Comparison of ENCODE assay signal across 14 mouse cellular contexts in genomic region chr16:34855136-34855535, GRCm38 (mm10).
DNase-seq lines count a peak whose midpoint lies in the region; ATAC-seq and TF ChIP-seq lines count a peak whose summit lies in the region.
"Had no signal": no experiment of that assay in that cellular context is flagged by ENCODE, and none has a peak within 500 bp of the region (broad histone marks: within the 10 kb centered on the region; RNA-seq: fewer than 3 reads in every experiment).

No protein-coding gene starts in this region.

- no peaks in the 10 kb centered on the region for H3K9me3 ChIP-seq in limb, embryonic 15.5 days
- H3K9me3 ChIP-seq: heart, embryonic 13.5 days; hindbrain, embryonic 10.5 days had no signal

- peaks cover 27% of the 10 kb centered on the region; the same call in 1 of the 2 replicates for H3K27me3 ChIP-seq in limb, embryonic 15.5 days
- H3K27me3 ChIP-seq: heart, embryonic 13.5 days had no signal

- no peak overlapping the region for H3K9ac ChIP-seq in limb, embryonic 15.5 days
- H3K9ac ChIP-seq: heart, embryonic 13.5 days; liver, postnatal 0 days had no signal

- H3K27ac ChIP-seq in layer of hippocampus, adult 2 months: no peak overlapping the region
- H3K27ac ChIP-seq in limb, embryonic 15.5 days: no peak overlapping the region
- H3K27ac ChIP-seq: heart, embryonic 13.5 days; hindbrain, embryonic 10.5 days; left cerebral cortex, adult 2 months had no signal

- no peak overlapping the region for H3K4me3 ChIP-seq in layer of hippocampus, adult 2 months
- no peak overlapping the region for H3K4me3 ChIP-seq in limb, embryonic 15.5 days
- H3K4me3 ChIP-seq: heart, embryonic 13.5 days; hindbrain, embryonic 10.5 days; left cerebral cortex, adult 2 months had no signal

- TF ChIP-seq CTCF in layer of hippocampus, adult 2 months (conservative IDR thresholded peaks at IDR 0.05): no peak

- H3K4me2 ChIP-seq in limb, embryonic 15.5 days: no peak overlapping the region
- H3K4me2 ChIP-seq: heart, embryonic 13.5 days had no signal

- WGBS in limb, embryonic 15.5 days: 59% methylated on average over 6 of the region's 6 CpGs

- DNase-seq in layer of hippocampus, adult 9-11 months: peak; percentile 59
- DNase-seq in layer of hippocampus, adult 2 months (ENCODE audit: low spot score in 2 of 2): no peak
- DNase-seq in 3T3-L1 (ENCODE audit: low read depth, low spot score) (peak; percentile 52), NIH3T3 (ENCODE audit: low read depth) (peak; percentile 8)
- DNase-seq in retina, embryonic 14.5 days (ENCODE audit: low spot score): no peak
- no peak for DNase-seq in right cerebral cortex, postnatal 10 days (ENCODE audit: low spot score in 2 of 2)
- DNase-seq: cerebellum, postnatal 25 days; kidney, adult 9 months; kidney, postnatal 4 days; liver, postnatal 0 days had no signal

- peaks cover 15% of the 10 kb centered on the region for H3K4me1 ChIP-seq in limb, embryonic 15.5 days
- H3K4me1 ChIP-seq: heart, embryonic 13.5 days; hindbrain, embryonic 10.5 days had no signal

- ATAC-seq in limb, embryonic 15.5 days (ENCODE audit: insufficient number of reproducible peaks, low FRiP score, low TSS enrichment, low read depth): peak; percentile 52; the same call in 1 of the 2 replicates
- ATAC-seq: liver, postnatal 0 days had no signal

- no peaks in the 10 kb centered on the region for H3K36me3 ChIP-seq in limb, embryonic 15.5 days
- H3K36me3 ChIP-seq: heart, embryonic 13.5 days; hindbrain, embryonic 10.5 days had no signal

Comparison
In these comparisons a context has a peak if more than half of its experiments do, and no peak if none do; other contexts are left out.
1. DNase-seq: peak in layer of hippocampus, adult 9-11 months (single experiment), 3T3-L1 (single experiment) and NIH3T3 (single experiment); none in layer of hippocampus, adult 2 months (0 of 2), retina, embryonic 14.5 days (single experiment) and right cerebral cortex, postnatal 10 days (0 of 2).